Mouse (Mus musculus) MEL (cell line): ENCODE data around the gene Lhx2.

ENCODE experiments used
- CHD1 ChIP-seq: IDR thresholded peaks from 2 replicates; pipeline ENCODE4 v1.6.1; 2012; ENCODE audit warnings: low read depth, mild to moderate bottlenecking, inconsistent platforms, low read length, improper control_type of control experiment
- CTCF ChIP-seq, 3 experiments: IDR thresholded peaks in 2 of 3; conservative IDR thresholded peaks in 1 of 3; 2 replicates each; pipeline ENCODE4 v1.5.1; 2011 to 2012; ENCODE audit warnings: low read length in 3 of 3, low read depth in 2 of 3, mild to moderate bottlenecking in 2 of 3, improper control_type of control experiment in 1 of 3, inconsistent platforms in 1 of 3, mixed read lengths in 1 of 3, moderate library complexity in 1 of 3; ENCODE audit not compliant: control insufficient read depth in 1 of 3, insufficient read depth in 1 of 3, poor library complexity in 1 of 3, severe bottlenecking in 1 of 3
- EP300 ChIP-seq, 2 experiments: IDR thresholded peaks; 2 replicates each; pipeline ENCODE4 v1.6.1; 2011; ENCODE audit warnings: improper control_type of control experiment in 2 of 2, low read length in 2 of 2, low read depth in 1 of 2, mild to moderate bottlenecking in 1 of 2
- GATA1 ChIP-seq: IDR thresholded peaks from 2 replicates; pipeline ENCODE4 v1.6.1; 2011; ENCODE audit warnings: low read depth, low read length, improper control_type of control experiment
- HCFC1 ChIP-seq: IDR thresholded peaks from 2 replicates; pipeline ENCODE4 v1.6.1; 2012; ENCODE audit warnings: low read depth, mild to moderate bottlenecking, inconsistent platforms, low read length, improper control_type of control experiment, moderate library complexity
- MAZ ChIP-seq: IDR thresholded peaks from 2 replicates; pipeline ENCODE4 v1.6.1; 2012; ENCODE audit warnings: low read depth, mild to moderate bottlenecking, inconsistent platforms, low read length, improper control_type of control experiment
- POLR2A ChIP-seq, 2 experiments: IDR thresholded peaks; 2 replicates each; pipeline ENCODE4 v1.6.1; 2011 to 2012; ENCODE audit warnings: low read length in 2 of 2, mild to moderate bottlenecking in 2 of 2, control low read depth in 1 of 2, improper control_type of control experiment in 1 of 2, low read depth in 1 of 2, moderate library complexity in 1 of 2; ENCODE audit not compliant: control insufficient read depth in 1 of 2, insufficient read depth in 1 of 2, poor library complexity in 1 of 2
- ZC3H11A ChIP-seq: IDR thresholded peaks from 2 replicates; pipeline ENCODE4 v1.6.1; 2012; ENCODE audit warnings: low read depth, mild to moderate bottlenecking, inconsistent platforms, low read length, improper control_type of control experiment
- ZKSCAN1 ChIP-seq: IDR thresholded peaks from 2 replicates; pipeline ENCODE4 v1.6.1; 2012; ENCODE audit warnings: low read depth, mild to moderate bottlenecking, inconsistent platforms, low read length, improper control_type of control experiment, moderate library complexity
- ZNF384 ChIP-seq: IDR thresholded peaks from 2 replicates; pipeline ENCODE4 v1.6.1; 2012; ENCODE audit warnings: low read depth, mild to moderate bottlenecking, inconsistent platforms, low read length, improper control_type of control experiment

- TF ChIP-seq CTCF (IDR thresholded peaks at IDR 0.05 in 2 of 3, conservative IDR thresholded peaks at IDR 0.05 in 1 of 3; ENCODE audit: control insufficient read depth in 1 of 3, insufficient read depth in 1 of 3, low read depth in 2 of 3, low read length in 3 of 3, poor library complexity in 1 of 3, severe bottlenecking in 1 of 3) (no peak), ZKSCAN1 (no peak), CHD1 (no peak), GATA1 (no peak), HCFC1 (no peak), POLR2A (IDR thresholded peaks at IDR 0.05; ENCODE audit: control insufficient read depth in 1 of 2, insufficient read depth in 1 of 2, low read depth in 1 of 2, low read length in 2 of 2, poor library complexity in 1 of 2) (no peak), ZC3H11A (no peak), MAZ (no peak), ZNF384 (no peak), EP300 (IDR thresholded peaks at IDR 0.05; ENCODE audit: low read depth in 1 of 2, low read length in 2 of 2) (no peak)
These were observed 1.9 kb upstream of the Lhx2 start for GRCm38 (mm10) chr2:38337091-38337640.
